Mouse (Mus musculus): ENCODE data around the gene Nkx2-3. TPM values are rescaled to one million over a fixed set of nuclear protein-coding genes. Genes with fewer than 3 reads are reported as not detected.

The Nkx2-3 gene
- 61.3 and 64.6 TPM in 2 replicates for polyA plus RNA-seq (2015; fragmentation: Nextera tagmentation; extraction: Ambion mirVana)

- Histone ChIP-seq H3K36me3 (ENCODE audit: control insufficient read depth, insufficient read depth, low read length) (no peaks in the 10 kb centered on the region), H3K27me3 (replicated peaks; ENCODE audit: control insufficient read depth, insufficient read depth, low read length) (peaks cover 27% of the 10 kb centered on the region), H3K9me3 (ENCODE audit: control insufficient read depth, low read length) (no peaks in the 10 kb centered on the region), H3K27ac (ENCODE audit: low read length) (peak within 1 kb of the TSS; percentile 83), H3K4me1 (ENCODE audit: control insufficient read depth, insufficient read depth, low read length) (peaks cover 12% of the 10 kb centered on the region), H3K4me3 (ENCODE audit: low read length) (peak within 1 kb of the TSS; percentile 68), H3K9ac (ENCODE audit: low read depth, low read length) (peak within 1 kb of the TSS; percentile 75), H3K4me2 (ENCODE audit: low read depth, low read length) (peak within 1 kb of the TSS; percentile 60)
- peak; percentile 84 for ATAC-seq
- 2% methylated on average over 24 of the region's 24 CpGs for WGBS
Measured at GRCm38 (mm10) chr19:43612051-43612450, at the start of gene Nkx2-3. Nkx2-3 (plus strand) TSS chr19:43612325.

- no peaks in the 10 kb centered on the region for H3K9me3 ChIP-seq (ENCODE audit: control insufficient read depth, low read length)
- H3K4me1 ChIP-seq (ENCODE audit: control insufficient read depth, insufficient read depth, low read length), result peaks cover 24% of the 10 kb centered on the region
- ATAC-seq, result peak; percentile 74
- no peak overlapping the region for H3K4me2 ChIP-seq (ENCODE audit: low read depth, low read length)
- H3K4me3 ChIP-seq (ENCODE audit: low read length), result no peak overlapping the region
- H3K9ac ChIP-seq (ENCODE audit: low read depth, low read length), result no peak overlapping the region
- peak overlapping the region; percentile 87; the same call in 1 of the 2 replicates for H3K27ac ChIP-seq (ENCODE audit: low read length)
- H3K36me3 ChIP-seq (ENCODE audit: control insufficient read depth, insufficient read depth, low read length), result no peaks in the 10 kb centered on the region
- no peaks in the 10 kb centered on the region; the same call in 1 of the 2 replicates for H3K27me3 ChIP-seq (replicated peaks; ENCODE audit: control insufficient read depth, insufficient read depth, low read length)
- WGBS, result 45% methylated on average over 5 of the region's 5 CpGs
Measured at GRCm38 (mm10) chr19:43563166-43563565, 49.0 kb upstream of the Nkx2-3 start.

GRCm38 (mm10) chr19:43568298-43568697 lies 43.8 kb upstream of the Nkx2-3 start:
- peaks cover 25% of the 10 kb centered on the region for H3K4me1 ChIP-seq (ENCODE audit: control insufficient read depth, insufficient read depth, low read length)
- H3K4me3 ChIP-seq (ENCODE audit: low read length), result no peak overlapping the region
- peaks cover 9% of the 10 kb centered on the region; the same call in 1 of the 2 replicates for H3K27me3 ChIP-seq (replicated peaks; ENCODE audit: control insufficient read depth, insufficient read depth, low read length)
- no peak for ATAC-seq
- no peaks in the 10 kb centered on the region for H3K36me3 ChIP-seq (ENCODE audit: control insufficient read depth, insufficient read depth, low read length)
- no peak overlapping the region for H3K9ac ChIP-seq (ENCODE audit: low read depth, low read length)
- H3K27ac ChIP-seq (ENCODE audit: low read length), result no peak overlapping the region
- H3K9me3 ChIP-seq (ENCODE audit: control insufficient read depth, low read length), result no peaks in the 10 kb centered on the region
- 67% methylated on average over 9 of the region's 9 CpGs for WGBS
- no peak overlapping the region for H3K4me2 ChIP-seq (ENCODE audit: low read depth, low read length)

GRCm38 (mm10) chr19:43569133-43569532 lies 43.0 kb upstream of the Nkx2-3 start:
- Histone ChIP-seq H3K4me3 (ENCODE audit: low read length) (no peak overlapping the region), H3K4me1 (ENCODE audit: control insufficient read depth, insufficient read depth, low read length) (peaks cover 19% of the 10 kb centered on the region), H3K4me2 (ENCODE audit: low read depth, low read length) (no peak overlapping the region), H3K27ac (ENCODE audit: low read length) (no peak overlapping the region), H3K9ac (ENCODE audit: low read depth, low read length) (no peak overlapping the region), H3K27me3 (replicated peaks; ENCODE audit: control insufficient read depth, insufficient read depth, low read length) (peaks cover 12% of the 10 kb centered on the region; the same call in 1 of the 2 replicates), H3K9me3 (ENCODE audit: control insufficient read depth, low read length) (no peaks in the 10 kb centered on the region), H3K36me3 (ENCODE audit: control insufficient read depth, insufficient read depth, low read length) (no peaks in the 10 kb centered on the region)
- ATAC-seq, result no peak
- 64% methylated on average over 6 of the region's 6 CpGs for WGBS

- peak; percentile 87 for ATAC-seq
- peak overlapping the region; percentile 79 for H3K4me2 ChIP-seq (ENCODE audit: low read depth, low read length)
- 13% methylated on average over 32 of the region's 32 CpGs for WGBS
- H3K36me3 ChIP-seq (ENCODE audit: control insufficient read depth, insufficient read depth, low read length), result no peaks in the 10 kb centered on the region
- peaks cover 8% of the 10 kb centered on the region for H3K4me1 ChIP-seq (ENCODE audit: control insufficient read depth, insufficient read depth, low read length)
- H3K27me3 ChIP-seq (replicated peaks; ENCODE audit: control insufficient read depth, insufficient read depth, low read length), result peaks cover 12% of the 10 kb centered on the region; the same call in 1 of the 2 replicates
- H3K9ac ChIP-seq (ENCODE audit: low read depth, low read length), result peak overlapping the region; percentile 53; the same call in 1 of the 2 replicates
- H3K9me3 ChIP-seq (ENCODE audit: control insufficient read depth, low read length), result no peaks in the 10 kb centered on the region
- peak overlapping the region; percentile 46 for H3K4me3 ChIP-seq (ENCODE audit: low read length)
- H3K27ac ChIP-seq (ENCODE audit: low read length), result 0 out of 2 replicates have a peak overlapping the region, but pooled peaks have one; percentile 20
Measured at GRCm38 (mm10) chr19:43570831-43571790, 41.0 kb upstream of the Nkx2-3 start.

- Histone ChIP-seq H3K9ac (ENCODE audit: low read depth, low read length) (no peak overlapping the region), H3K4me3 (ENCODE audit: low read length) (no peak overlapping the region), H3K9me3 (ENCODE audit: control insufficient read depth, low read length) (no peaks in the 10 kb centered on the region), H3K27me3 (replicated peaks; ENCODE audit: control insufficient read depth, insufficient read depth, low read length) (peaks cover 10% of the 10 kb centered on the region), H3K36me3 (ENCODE audit: control insufficient read depth, insufficient read depth, low read length) (no peaks in the 10 kb centered on the region), H3K4me2 (ENCODE audit: low read depth, low read length) (no peak overlapping the region), H3K27ac (ENCODE audit: low read length) (no peak overlapping the region), H3K4me1 (ENCODE audit: control insufficient read depth, insufficient read depth, low read length) (peaks cover 3% of the 10 kb centered on the region; the same call in 1 of the 2 replicates)
- ATAC-seq, result no peak
- 73% methylated on average over 13 of the region's 13 CpGs for WGBS
Measured at GRCm38 (mm10) chr19:43579081-43579796, 32.9 kb upstream of the Nkx2-3 start.

GRCm38 (mm10) chr19:43581185-43581584 lies 30.9 kb upstream of the Nkx2-3 start:
- Histone ChIP-seq H3K9ac (ENCODE audit: low read depth, low read length) (no peak overlapping the region), H3K4me2 (ENCODE audit: low read depth, low read length) (no peak overlapping the region), H3K27ac (ENCODE audit: low read length) (no peak overlapping the region), H3K4me3 (ENCODE audit: low read length) (no peak overlapping the region), H3K27me3 (replicated peaks; ENCODE audit: control insufficient read depth, insufficient read depth, low read length) (peaks cover 14% of the 10 kb centered on the region), H3K9me3 (ENCODE audit: control insufficient read depth, low read length) (no peaks in the 10 kb centered on the region), H3K36me3 (ENCODE audit: control insufficient read depth, insufficient read depth, low read length) (no peaks in the 10 kb centered on the region), H3K4me1 (ENCODE audit: control insufficient read depth, insufficient read depth, low read length) (peaks cover 12% of the 10 kb centered on the region; the same call in 1 of the 2 replicates)
- ATAC-seq, result no peak
- WGBS, result 57% methylated on average over 2 of the region's 2 CpGs

- 29% methylated on average over 4 of the region's 4 CpGs for WGBS
- Histone ChIP-seq H3K9me3 (ENCODE audit: control insufficient read depth, low read length) (0 out of 2 replicates have a peak, but pooled peaks cover 3% of the 10 kb centered on the region), H3K27me3 (replicated peaks; ENCODE audit: control insufficient read depth, insufficient read depth, low read length) (peaks cover 21% of the 10 kb centered on the region), H3K4me3 (ENCODE audit: low read length) (no peak overlapping the region), H3K9ac (ENCODE audit: low read depth, low read length) (no peak overlapping the region), H3K4me1 (ENCODE audit: control insufficient read depth, insufficient read depth, low read length) (peaks cover 12% of the 10 kb centered on the region; the same call in 1 of the 2 replicates), H3K27ac (ENCODE audit: low read length) (0 out of 2 replicates have a peak overlapping the region, but pooled peaks have one; percentile 35), H3K36me3 (ENCODE audit: control insufficient read depth, insufficient read depth, low read length) (no peaks in the 10 kb centered on the region), H3K4me2 (ENCODE audit: low read depth, low read length) (no peak overlapping the region)
- ATAC-seq, result no peak
Measured at GRCm38 (mm10) chr19:43583192-43583591, 28.9 kb upstream of the Nkx2-3 start.

GRCm38 (mm10) chr19:43583595-43583994 lies 28.5 kb upstream of the Nkx2-3 start:
- peaks cover 21% of the 10 kb centered on the region for H3K27me3 ChIP-seq (replicated peaks; ENCODE audit: control insufficient read depth, insufficient read depth, low read length)
- H3K9ac ChIP-seq (ENCODE audit: low read depth, low read length), result no peak overlapping the region
- H3K4me3 ChIP-seq (ENCODE audit: low read length), result no peak overlapping the region
- no peak overlapping the region; the same call in 1 of the 2 replicates for H3K4me2 ChIP-seq (ENCODE audit: low read depth, low read length)
- peak overlapping the region; percentile 35; the same call in 1 of the 2 replicates for H3K27ac ChIP-seq (ENCODE audit: low read length)
- peak; percentile 44 for ATAC-seq
- WGBS, result 10% methylated on average over 17 of the region's 17 CpGs
- H3K36me3 ChIP-seq (ENCODE audit: control insufficient read depth, insufficient read depth, low read length), result no peaks in the 10 kb centered on the region
- H3K4me1 ChIP-seq (ENCODE audit: control insufficient read depth, insufficient read depth, low read length), result peaks cover 12% of the 10 kb centered on the region; the same call in 1 of the 2 replicates
- H3K9me3 ChIP-seq (ENCODE audit: control insufficient read depth, low read length), result 0 out of 2 replicates have a peak, but pooled peaks cover 3% of the 10 kb centered on the region

Measured in intestine, embryonic 16.5 days (tissue).